Mouse (Mus musculus): ENCODE data around the gene Slc39a11. TPM values are rescaled to one million over a fixed set of nuclear protein-coding genes. Genes with fewer than 3 reads are reported as not detected.

Slc39a11 gene
- total RNA-seq, 2 experiments from 2014 or later = 3.6 TPM

DNA sequence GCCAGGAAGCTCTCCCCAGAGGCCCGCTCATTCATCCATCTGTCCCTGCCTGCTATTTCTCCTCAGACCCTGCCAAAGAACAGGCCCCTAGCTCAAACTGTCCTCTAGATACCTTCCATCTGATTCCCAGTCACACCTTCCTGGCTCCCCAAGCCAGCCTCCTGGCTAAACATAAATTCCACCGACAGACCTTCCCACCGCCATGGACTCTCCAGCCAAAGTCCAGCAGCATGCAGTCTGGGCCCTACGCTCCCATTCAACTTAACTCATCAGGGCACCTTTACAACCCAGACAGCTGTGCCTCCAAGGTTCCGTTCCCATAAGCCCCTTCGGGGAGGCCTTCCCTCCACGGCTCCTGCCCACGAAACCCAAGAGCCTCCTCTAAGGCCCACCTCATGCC is 87.6 kb downstream of the Slc39a11 start:
- intact Hi-C loops (cut with DNase I; ENCODE audit: low total_unique reads) = no loop called here
- DNase-seq = no peak

DNA sequence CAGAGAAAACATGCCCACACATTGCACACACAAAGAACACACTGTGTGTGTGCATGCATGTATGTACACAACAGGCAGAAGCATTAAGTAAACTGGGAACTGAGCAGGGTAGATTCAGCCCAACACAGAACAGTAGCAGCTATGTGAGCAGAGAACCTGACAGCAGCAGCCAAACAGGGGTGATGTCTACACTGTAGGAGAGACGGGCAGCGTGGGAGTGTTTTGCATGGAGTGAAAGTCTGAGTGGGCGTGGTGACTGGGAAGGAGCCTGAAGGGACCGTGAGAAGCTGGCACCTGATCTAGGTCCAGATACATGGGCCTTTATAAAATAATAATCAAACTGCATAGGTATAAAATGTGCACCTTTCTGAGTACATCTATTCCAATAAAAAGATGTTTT is 89.7 kb downstream of the Slc39a11 start:
- intact Hi-C loops (cut with DNase I; ENCODE audit: low total_unique reads) = no loop called here
- no peak for DNase-seq

- DNase-seq = no peak
- intact Hi-C loops (cut with DNase I; ENCODE audit: low total_unique reads) = no loop called here
Observed at GRCm38 (mm10) chr11:113558505-113558904, 91.4 kb downstream of the Slc39a11 start.

GRCm38 (mm10) chr11:113556142-113556541 is 93.7 kb downstream of the Slc39a11 start:
- no peak for DNase-seq
- intact Hi-C loops (cut with DNase I; ENCODE audit: low total_unique reads) = no loop called here

DNA sequence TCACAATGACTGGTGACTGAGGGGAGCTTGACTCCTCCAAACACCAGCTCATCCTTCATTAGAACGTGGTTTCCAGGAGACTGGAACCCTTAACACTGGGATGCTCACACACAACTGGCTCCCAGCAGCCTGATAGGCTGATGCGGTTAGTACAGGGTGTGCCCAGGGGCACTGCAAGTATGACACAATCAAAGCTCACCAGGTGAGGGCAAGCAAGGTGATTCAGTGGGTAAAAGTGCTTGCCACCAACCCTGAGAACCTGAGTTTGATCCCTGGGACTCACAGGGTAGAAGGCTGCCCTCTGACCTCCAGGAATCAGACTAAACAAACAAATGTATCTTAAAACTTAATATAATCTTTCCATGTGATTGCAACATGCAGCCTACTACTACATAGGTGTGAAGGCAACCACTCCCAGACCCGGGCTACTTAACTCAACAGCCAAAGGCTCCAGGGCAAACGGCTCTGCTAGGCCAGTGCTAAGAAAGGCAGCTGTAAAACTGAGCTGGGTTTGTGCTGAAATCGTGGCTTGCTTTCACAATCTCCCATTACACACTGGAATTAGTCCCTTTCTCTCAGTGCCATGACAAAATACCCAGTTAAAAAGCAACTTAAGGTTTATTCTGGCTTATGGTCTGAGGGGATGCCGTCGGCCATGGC is 95.0 kb downstream of the Slc39a11 start:
- intact Hi-C loops (cut with DNase I; ENCODE audit: low total_unique reads) = no loop called here
- DNase-seq = no peak

- no peak for DNase-seq
- intact Hi-C loops (cut with DNase I; ENCODE audit: low total_unique reads) = no loop called here
Observed at GRCm38 (mm10) chr11:113554194-113554593, 95.7 kb downstream of the Slc39a11 start.

GRCm38 (mm10) chr11:113553605-113554004 is 96.3 kb downstream of the Slc39a11 start:
- DNase-seq = no peak
- intact Hi-C loops (cut with DNase I; ENCODE audit: low total_unique reads) = no loop called here

DNA sequence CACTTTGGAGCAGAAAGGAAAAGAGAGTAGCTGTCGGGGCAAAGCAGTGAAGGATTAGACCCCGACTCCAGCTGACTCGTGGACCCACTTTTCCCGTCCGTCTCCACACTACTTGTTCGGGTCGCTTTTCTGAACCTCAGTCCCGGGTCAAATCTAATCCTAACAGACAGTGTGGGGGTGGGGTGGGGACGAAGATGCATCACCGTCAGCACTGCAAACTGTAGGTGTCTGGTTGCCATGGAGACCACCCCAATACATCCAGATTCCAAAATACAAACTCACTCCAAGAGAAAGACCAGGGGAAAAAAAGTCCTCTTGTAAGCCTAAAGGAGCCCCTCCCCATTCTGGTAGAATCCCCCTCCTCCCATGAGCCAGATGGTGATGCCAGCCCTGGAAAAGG is 97.3 kb downstream of the Slc39a11 start:
- DNase-seq = no peak
- intact Hi-C loops (cut with DNase I; ENCODE audit: low total_unique reads) = no loop called here

DNA sequence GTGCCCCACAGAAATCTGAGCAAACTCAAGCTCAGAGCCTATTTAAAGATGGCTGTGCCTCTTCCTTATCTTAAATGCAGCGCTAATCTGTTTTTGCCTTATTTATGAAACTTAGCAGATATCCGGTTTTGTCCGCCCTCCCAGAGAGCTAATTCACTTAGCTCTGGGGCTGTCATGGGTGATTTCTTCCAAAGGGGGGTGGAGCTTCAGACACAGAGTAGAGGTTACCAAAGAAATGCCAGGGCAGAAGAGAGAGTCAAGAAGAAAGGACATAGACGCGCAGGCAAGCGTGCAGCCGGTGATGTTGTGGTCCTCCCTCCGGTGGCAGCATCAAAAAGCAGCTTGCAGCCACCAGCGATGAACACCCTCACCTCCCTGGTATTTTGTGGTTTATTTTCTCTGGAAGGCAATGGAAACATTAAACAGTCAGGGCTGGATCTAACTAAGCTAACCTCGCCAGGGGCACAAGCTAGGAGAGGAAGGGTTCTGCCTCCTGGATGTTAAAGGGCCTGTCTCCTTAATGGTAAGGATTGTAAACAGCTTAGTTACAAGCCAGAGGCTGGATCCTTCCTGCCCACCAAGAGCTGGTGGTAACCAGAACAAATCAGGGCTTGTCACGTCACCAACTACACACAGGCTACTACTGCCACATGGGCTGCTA is 103.5 kb downstream of the Slc39a11 start:
- DNase-seq = no peak
- intact Hi-C loops (cut with DNase I; ENCODE audit: low total_unique reads) = no loop called here

DNA sequence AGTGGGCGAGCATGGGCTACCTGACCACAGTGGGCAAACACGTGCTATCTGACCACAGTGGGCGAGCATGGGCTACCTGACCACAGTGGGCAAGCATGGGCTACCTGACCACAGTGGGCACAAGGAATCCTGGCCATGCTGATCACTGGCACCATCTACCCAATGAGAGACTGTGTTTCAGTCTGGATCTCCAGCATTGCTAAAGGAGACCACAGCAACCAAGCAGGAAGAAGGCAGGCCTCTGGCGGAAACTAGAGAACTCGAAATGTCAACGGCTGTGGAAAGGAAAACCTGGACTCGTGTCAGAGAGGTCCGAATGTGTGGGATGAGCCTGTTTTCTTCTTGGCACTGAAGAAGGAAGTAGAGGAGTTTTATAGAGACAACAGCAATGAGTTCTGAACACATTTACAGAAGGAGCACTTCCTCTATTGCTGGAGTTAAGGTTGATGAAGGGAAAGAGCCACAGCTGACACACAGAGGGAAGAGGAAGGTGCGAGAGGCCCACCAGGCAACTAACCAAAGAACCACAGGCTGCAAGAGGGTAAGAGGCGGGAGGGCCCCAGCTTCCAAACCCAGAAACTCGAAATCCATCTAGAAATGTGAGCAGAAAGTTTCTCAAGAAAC is 105.8 kb downstream of the Slc39a11 start:
- intact Hi-C loops (cut with DNase I; ENCODE audit: low total_unique reads) = no loop called here

DNA sequence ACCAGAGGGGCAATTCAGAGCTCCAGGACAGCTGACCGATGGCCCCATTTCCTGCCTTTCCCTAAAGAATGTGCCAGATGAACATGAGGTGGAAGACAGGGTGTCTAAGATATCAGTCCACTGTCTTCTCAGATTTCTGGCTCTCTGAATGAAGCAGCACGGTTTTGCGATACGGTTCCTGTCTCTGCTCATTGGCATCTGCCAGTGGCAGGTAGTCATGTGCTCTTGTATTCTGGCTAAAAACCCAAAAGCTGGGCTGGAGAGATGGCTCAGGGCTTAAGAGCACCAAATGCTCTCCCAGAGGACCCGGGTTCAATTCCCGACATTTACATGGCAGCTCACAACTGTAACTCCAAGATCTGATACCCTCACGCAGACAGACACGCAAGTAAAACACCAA is 108.8 kb downstream of the Slc39a11 start:
- no peak for DNase-seq
- intact Hi-C loops (cut with DNase I; ENCODE audit: low total_unique reads) = no loop called here

More for the DNA sequence above, 105.8 kb downstream of the Slc39a11 start:
- no peak for DNase-seq

GRCm38 (mm10) chr11:113539502-113540209 is 110.2 kb downstream of the Slc39a11 start:
- DNase-seq = peak; percentile 47
- intact Hi-C loops (cut with DNase I; ENCODE audit: low total_unique reads) = no loop called here

DNA sequence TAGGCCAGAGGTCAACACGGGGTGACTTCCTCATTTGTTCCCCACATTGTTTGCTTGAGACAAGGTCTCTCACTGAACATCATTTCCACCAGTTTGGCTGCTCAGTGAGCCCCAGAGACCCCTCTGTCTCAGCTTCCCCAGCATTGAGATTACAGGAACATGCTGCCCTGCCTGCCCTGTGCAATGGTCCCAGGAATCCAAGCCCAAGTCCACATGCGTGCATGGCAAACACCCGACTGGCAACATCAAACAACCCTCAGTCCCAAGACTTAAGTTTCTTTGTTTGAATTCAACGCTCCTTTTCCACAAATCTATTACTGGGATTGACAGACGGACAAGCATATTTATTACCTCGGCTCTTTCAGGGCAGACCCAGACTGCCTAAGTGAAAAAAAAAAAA is 110.8 kb downstream of the Slc39a11 start:
- no peak for DNase-seq

GRCm38 (mm10) chr11:113538406-113538917 is 111.4 kb downstream of the Slc39a11 start:
- DNase-seq = no peak
- intact Hi-C loops (cut with DNase I; ENCODE audit: low total_unique reads) = no loop called here

More for the DNA sequence above, 110.8 kb downstream of the Slc39a11 start:
- intact Hi-C loops (cut with DNase I; ENCODE audit: low total_unique reads) = no loop called here

- intact Hi-C loops (cut with DNase I; ENCODE audit: low total_unique reads) = no loop called here
- DNase-seq = no peak
Observed at GRCm38 (mm10) chr11:113537715-113538114, 112.2 kb downstream of the Slc39a11 start.

DNA sequence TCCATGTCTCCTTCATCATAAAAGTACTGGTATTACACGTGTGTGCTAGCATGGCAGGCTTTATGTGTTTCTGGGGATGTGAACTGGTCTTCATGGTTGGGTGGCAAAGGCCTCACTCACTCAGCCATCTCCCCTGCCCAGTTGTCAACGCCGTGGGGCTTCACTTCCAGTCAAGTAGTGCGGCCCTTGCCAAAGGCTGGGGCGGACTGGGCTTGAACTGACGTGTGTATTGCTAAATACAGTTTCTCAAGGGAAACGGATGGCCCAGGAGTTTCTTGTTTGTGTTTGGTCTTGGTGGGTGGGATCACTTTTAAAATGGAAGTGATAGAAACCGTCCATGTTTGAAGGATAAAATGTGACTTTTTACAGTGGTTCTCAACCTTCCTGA is 112.7 kb downstream of the Slc39a11 start:
- intact Hi-C loops (cut with DNase I; ENCODE audit: low total_unique reads) = no loop called here
- no peak for DNase-seq

DNA sequence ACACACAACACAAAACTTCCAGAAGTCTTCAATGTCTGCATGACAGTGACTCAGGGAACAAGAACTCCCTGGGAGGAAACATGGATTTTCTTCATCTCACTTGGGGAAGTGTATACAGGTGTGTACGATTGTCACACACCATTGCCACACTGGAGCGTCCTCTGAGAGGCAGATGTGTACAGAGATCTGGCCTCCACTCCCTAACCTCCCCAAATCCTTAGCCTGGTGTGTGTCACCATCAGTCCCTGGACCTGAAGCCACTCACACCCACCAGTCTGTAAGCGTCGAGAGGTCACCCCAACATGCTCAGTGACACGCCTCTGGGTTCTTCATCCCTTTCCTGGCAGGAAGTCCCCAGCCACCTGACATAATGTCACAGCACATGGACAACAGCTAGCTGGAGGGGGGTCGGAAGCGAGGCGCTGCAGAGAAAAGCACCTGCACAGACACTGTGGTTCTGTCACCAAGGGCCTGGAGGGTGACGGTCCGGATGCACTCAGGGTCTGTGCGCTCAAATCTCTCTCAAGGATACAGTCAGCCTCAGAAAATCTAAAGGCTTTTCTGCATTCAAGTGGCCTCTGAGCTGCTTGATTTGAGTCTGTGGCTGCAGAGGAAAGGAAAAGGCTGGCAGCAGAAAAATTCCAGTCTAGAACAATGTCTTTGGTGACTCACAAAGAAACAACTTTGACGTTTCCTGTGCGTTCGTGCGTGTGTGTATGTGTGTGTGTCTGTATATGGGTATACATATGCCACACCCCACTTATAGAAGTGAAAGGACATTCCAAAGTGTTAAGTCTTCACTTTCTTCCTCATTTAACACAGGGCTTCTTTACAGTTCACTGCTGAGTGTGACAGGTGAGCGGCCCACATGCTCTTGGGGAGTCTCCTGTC is 113.3 kb downstream of the Slc39a11 start:
- no peak for DNase-seq
- intact Hi-C loops (cut with DNase I; ENCODE audit: low total_unique reads) = no loop called here

DNA sequence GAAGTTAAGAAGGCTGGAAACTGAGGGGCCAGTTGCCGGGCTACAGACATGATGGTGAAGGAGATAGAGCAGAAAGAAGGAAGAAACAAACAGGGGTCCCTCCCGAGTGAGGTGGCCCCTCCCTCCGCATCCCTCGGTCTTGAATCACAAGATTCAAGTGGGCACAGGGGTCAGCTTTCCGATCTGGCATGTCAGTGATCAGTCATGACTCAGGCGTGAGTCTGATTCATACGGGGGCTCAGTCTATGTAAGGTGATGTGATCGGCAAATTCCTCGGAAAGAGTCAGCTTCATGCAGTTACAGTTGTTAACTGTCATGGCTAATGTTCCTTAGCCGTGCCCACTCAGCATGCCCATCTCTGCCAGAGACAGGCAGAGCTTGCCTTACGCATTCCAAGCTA is 115.5 kb downstream of the Slc39a11 start:
- intact Hi-C loops (cut with DNase I; ENCODE audit: low total_unique reads) = no loop called here

GRCm38 (mm10) chr11:113533931-113534330 is 115.9 kb downstream of the Slc39a11 start:
- intact Hi-C loops (cut with DNase I; ENCODE audit: low total_unique reads) = no loop called here
- no peak for DNase-seq

More for the DNA sequence above, 115.5 kb downstream of the Slc39a11 start:
- no peak for DNase-seq
